In the genomic region with DNA sequence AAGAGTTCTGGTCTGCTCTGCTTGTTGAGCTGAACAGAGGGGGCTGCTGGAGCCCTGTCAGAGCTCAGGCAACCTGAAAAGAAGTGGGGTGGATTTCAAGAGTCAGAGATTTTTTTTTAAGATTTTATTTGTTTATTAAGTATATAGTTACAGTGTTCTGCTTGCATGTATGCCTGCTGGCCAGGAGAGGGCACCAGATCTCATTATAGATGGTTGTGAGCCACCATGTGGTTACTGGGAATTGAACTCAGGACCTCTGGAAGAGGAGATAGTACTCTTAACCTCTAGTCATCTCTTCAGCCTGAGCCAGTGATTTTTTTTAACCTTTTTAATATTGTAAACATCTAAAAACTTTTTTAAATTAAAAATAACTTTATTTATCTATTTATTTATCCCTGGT, we compare ENCODE assay signal across 14 mouse cellular contexts. TPM values are rescaled to one million over a fixed set of nuclear protein-coding genes. Genes with fewer than 3 reads are reported as not detected.
DNase-seq lines count a peak whose midpoint lies in the region; ATAC-seq and TF ChIP-seq lines count a peak whose summit lies in the region.
"Had no signal": no experiment of that assay in that cellular context is flagged by ENCODE, and none has a peak within 500 bp of the region (broad histone marks: within the 10 kb centered on the region; RNA-seq: fewer than 3 reads in every experiment).

No protein-coding gene starts in this region.

- ATAC-seq in intestine, postnatal 0 days: no peak
- ATAC-seq in intestine, embryonic 16.5 days: no peak
- ATAC-seq in lung, postnatal 0 days: no peak
- ATAC-seq in stomach, postnatal 0 days (ENCODE audit: low FRiP score, low TSS enrichment): no peak
- ATAC-seq: midbrain, embryonic 13.5 days had no signal

- no peaks in the 10 kb centered on the region; the same call in 1 of the 2 replicates for H3K27me3 ChIP-seq in intestine, postnatal 0 days (replicated peaks; ENCODE audit: control insufficient read depth, insufficient read depth, low read length)
- no peaks in the 10 kb centered on the region for H3K27me3 ChIP-seq in intestine, embryonic 16.5 days (replicated peaks; ENCODE audit: control insufficient read depth, insufficient read depth, low read length)
- no peaks in the 10 kb centered on the region for H3K27me3 ChIP-seq in lung, postnatal 0 days (replicated peaks; ENCODE audit: insufficient read depth, low read length)
- H3K27me3 ChIP-seq in stomach, postnatal 0 days (ENCODE audit: control insufficient read depth, insufficient read depth, low read length): no peaks in the 10 kb centered on the region
- H3K27me3 ChIP-seq: limb, embryonic 12.5 days; midbrain, embryonic 13.5 days had no signal

- no peaks in the 10 kb centered on the region for H3K4me1 ChIP-seq in intestine, postnatal 0 days (replicated peaks; ENCODE audit: control insufficient read depth, insufficient read depth, low read length)
- H3K4me1 ChIP-seq in intestine, embryonic 16.5 days (ENCODE audit: control insufficient read depth, insufficient read depth, low read length): no peaks in the 10 kb centered on the region
- H3K4me1 ChIP-seq in lung, postnatal 0 days (ENCODE audit: insufficient read depth, low read depth, low read length): no peaks in the 10 kb centered on the region
- H3K4me1 ChIP-seq in stomach, postnatal 0 days (replicated peaks; ENCODE audit: control insufficient read depth, insufficient read depth): no peaks in the 10 kb centered on the region
- H3K4me1 ChIP-seq: limb, embryonic 12.5 days; midbrain, embryonic 13.5 days had no signal

- no peak overlapping the region for H3K27ac ChIP-seq in intestine, postnatal 0 days (ENCODE audit: low read depth, low read length)
- no peak overlapping the region for H3K27ac ChIP-seq in intestine, embryonic 16.5 days (ENCODE audit: low read length)
- no peak overlapping the region for H3K27ac ChIP-seq in lung, postnatal 0 days (ENCODE audit: low read length)
- H3K27ac ChIP-seq in stomach, postnatal 0 days (replicated peaks): no peak overlapping the region
- H3K27ac ChIP-seq: limb, embryonic 12.5 days; midbrain, embryonic 13.5 days had no signal

- DNase-seq in lung, postnatal 0 days (ENCODE audit: low spot score): no peak
- DNase-seq in lung, adult 18-20 months: no peak
- DNase-seq in NIH3T3 (ENCODE audit: low read depth): peak; percentile 40
- DNase-seq in stomach, postnatal 0 days (ENCODE audit: low spot score): no peak
- no peak for DNase-seq in gastrocnemius, adult 18-20 months (ENCODE audit: low spot score)
- DNase-seq: cerebellum, postnatal 14 days; layer of hippocampus, postnatal 36 days; lung, postnatal 14 days; right cerebral cortex, postnatal 4 days had no signal

- H3K4me2 ChIP-seq in intestine, postnatal 0 days (replicated peaks; ENCODE audit: low read depth): no peak overlapping the region
- no peak overlapping the region for H3K4me2 ChIP-seq in intestine, embryonic 16.5 days (ENCODE audit: low read depth, low read length)
- no peak overlapping the region for H3K4me2 ChIP-seq in lung, postnatal 0 days (replicated peaks; ENCODE audit: low read depth, low read length)
- H3K4me2 ChIP-seq in stomach, postnatal 0 days (replicated peaks; ENCODE audit: low read depth): no peak overlapping the region
- H3K4me2 ChIP-seq: limb, embryonic 12.5 days; midbrain, embryonic 13.5 days had no signal

- no peak for TF ChIP-seq EP300 in lung, postnatal 0 days (IDR thresholded peaks at IDR 0.05)
- TF ChIP-seq EP300 in stomach, postnatal 0 days (optimal IDR thresholded peaks at IDR 0.05): no peak

- H3K4me3 ChIP-seq in intestine, postnatal 0 days (ENCODE audit: low read depth, low read length): no peak overlapping the region
- no peak overlapping the region for H3K4me3 ChIP-seq in intestine, embryonic 16.5 days (ENCODE audit: low read length)
- H3K4me3 ChIP-seq in lung, postnatal 0 days (ENCODE audit: low read depth, low read length): no peak overlapping the region
- H3K4me3 ChIP-seq in stomach, postnatal 0 days (ENCODE audit: low read depth, low read length): no peak overlapping the region
- H3K4me3 ChIP-seq: limb, embryonic 12.5 days; midbrain, embryonic 13.5 days had no signal

- no peak overlapping the region for H3K9ac ChIP-seq in intestine, postnatal 0 days (ENCODE audit: low read depth, low read length)
- no peak overlapping the region for H3K9ac ChIP-seq in intestine, embryonic 16.5 days (ENCODE audit: low read depth, low read length)
- no peak overlapping the region for H3K9ac ChIP-seq in lung, postnatal 0 days (replicated peaks; ENCODE audit: low read depth)
- no peak overlapping the region for H3K9ac ChIP-seq in stomach, postnatal 0 days (ENCODE audit: low read length)
- H3K9ac ChIP-seq: limb, embryonic 12.5 days; midbrain, embryonic 13.5 days had no signal

- no peaks in the 10 kb centered on the region for H3K9me3 ChIP-seq in intestine, postnatal 0 days (ENCODE audit: control insufficient read depth)
- H3K9me3 ChIP-seq in intestine, embryonic 16.5 days (ENCODE audit: control insufficient read depth, low read length): no peaks in the 10 kb centered on the region
- no peaks in the 10 kb centered on the region for H3K9me3 ChIP-seq in lung, postnatal 0 days (ENCODE audit: low read length)
- H3K9me3 ChIP-seq in stomach, postnatal 0 days (ENCODE audit: control insufficient read depth, low read length): no peaks in the 10 kb centered on the region
- H3K9me3 ChIP-seq: limb, embryonic 12.5 days had no signal

- peak; percentile 56 for TF ChIP-seq CTCF in intestine, postnatal 0 days (IDR thresholded peaks at IDR 0.05; ENCODE audit: low read depth)
- TF ChIP-seq CTCF in lung, postnatal 0 days (IDR thresholded peaks at IDR 0.05): peak; percentile 51
- peak; percentile 62 for TF ChIP-seq CTCF in stomach, postnatal 0 days (IDR thresholded peaks at IDR 0.05; ENCODE audit: low read depth)

- H3K36me3 ChIP-seq in intestine, postnatal 0 days (ENCODE audit: control insufficient read depth, insufficient read depth): no peaks in the 10 kb centered on the region
- H3K36me3 ChIP-seq in intestine, embryonic 16.5 days (ENCODE audit: control insufficient read depth, insufficient read depth, low read length): no peaks in the 10 kb centered on the region
- H3K36me3 ChIP-seq in lung, postnatal 0 days (ENCODE audit: insufficient read depth, low read length): no peaks in the 10 kb centered on the region
- H3K36me3 ChIP-seq in stomach, postnatal 0 days (ENCODE audit: control insufficient read depth, insufficient read depth, low read length): no peaks in the 10 kb centered on the region
- H3K36me3 ChIP-seq: limb, embryonic 12.5 days; midbrain, embryonic 13.5 days had no signal

RNA-seq across cellular contexts. Expression of a gene that starts 20.3 kb away (rescaled TPM):
- 1.6 and 1.8 TPM in 2 replicates for polyA plus RNA-seq in intestine, postnatal 0 days (2015; fragmentation: Nextera tagmentation; extraction: Ambion mirVana)
- 2.3 and 2.6 TPM in 2 replicates for polyA plus RNA-seq in intestine, embryonic 16.5 days (2015; fragmentation: Nextera tagmentation; extraction: Ambion mirVana)
- polyA plus RNA-seq in lung, postnatal 0 days (2015; fragmentation: Nextera tagmentation; extraction: Ambion mirVana): 11.2 and 12.1 TPM in 2 replicates
- 1.4 and 1.5 TPM in 2 replicates for polyA plus RNA-seq in stomach, postnatal 0 days (2015; fragmentation: Nextera tagmentation; extraction: Ambion mirVana)
- total RNA-seq in gastrocnemius, adult 18-20 months (2021): 1 to 10 TPM; 2.8 to 4.8 TPM
- total RNA-seq: granulocyte monocyte progenitor cell, adult 5-6 weeks had no signal

RNA-seq across cellular contexts. Expression of a gene that starts 37.4 kb away (rescaled TPM):
- 22.1 and 23.7 TPM in 2 replicates for polyA plus RNA-seq in intestine, postnatal 0 days (2015; fragmentation: Nextera tagmentation; extraction: Ambion mirVana)
- 8.2 and 11.5 TPM in 2 replicates for polyA plus RNA-seq in intestine, embryonic 16.5 days (2015; fragmentation: Nextera tagmentation; extraction: Ambion mirVana)
- polyA plus RNA-seq in lung, postnatal 0 days (2015; fragmentation: Nextera tagmentation; extraction: Ambion mirVana): 12.4 and 13.4 TPM in 2 replicates
- polyA plus RNA-seq in stomach, postnatal 0 days (2015; fragmentation: Nextera tagmentation; extraction: Ambion mirVana): 6.4 and 6.5 TPM in 2 replicates
- 10 to 100 TPM; 13.1 to 14.0 TPM for total RNA-seq in gastrocnemius, adult 18-20 months (2021)

RNA-seq across cellular contexts. Expression of a gene that starts 46.4 kb away (rescaled TPM):
- 0.95 and 1.0 TPM in 2 replicates for polyA plus RNA-seq in intestine, postnatal 0 days (2015; fragmentation: Nextera tagmentation; extraction: Ambion mirVana)
- 1.5 and 1.7 TPM in 2 replicates for polyA plus RNA-seq in intestine, embryonic 16.5 days (2015; fragmentation: Nextera tagmentation; extraction: Ambion mirVana)
- polyA plus RNA-seq in lung, postnatal 0 days (2015; fragmentation: Nextera tagmentation; extraction: Ambion mirVana): 0.17 and 0.27 TPM in 2 replicates
- 0.68 and 0.81 TPM in 2 replicates for polyA plus RNA-seq in stomach, postnatal 0 days (2015; fragmentation: Nextera tagmentation; extraction: Ambion mirVana)
- total RNA-seq in gastrocnemius, adult 18-20 months (2021): under 1 TPM; 0.09 to 0.16 TPM
